Mouse (Mus musculus): ENCODE measurements at regions not wholly inside any gene's neighbourhood (a gene's known extent, or its start where the extent isn't known, plus 50 kb on each side); places are given as distances from the start of the nearest gene placed in this dataset.

- no peaks in the 10 kb centered on the region for H3K4me1 ChIP-seq (ENCODE audit: control insufficient read depth, insufficient read depth, insufficient read length, low read length)
- TF ChIP-seq POLR2A (IDR thresholded peaks at IDR 0.05; ENCODE audit: low read depth, low read length) (no peak), CTCF (IDR thresholded peaks at IDR 0.05; ENCODE audit: extremely low read depth, insufficient read length, insufficient replicate concordance, low read depth, low read length) (no peak)
- WGBS, result 78% methylated on average over 12 of the region's 12 CpGs
- no peak overlapping the region for H3K27ac ChIP-seq (ENCODE audit: insufficient read depth, low read depth, low read length)
- H3K27me3 ChIP-seq (ENCODE audit: control insufficient read depth, insufficient read depth, low read length), result no peaks in the 10 kb centered on the region
- H3K36me3 ChIP-seq (ENCODE audit: control insufficient read depth, insufficient read depth, low read length), result no peaks in the 10 kb centered on the region
- H3K4me3 ChIP-seq (ENCODE audit: low read depth, low read length), result no peak overlapping the region
These were observed 161.9 kb downstream of the Trim52 start for GRCm38 (mm10) chr14:106267679-106268561.

GRCm38 (mm10) chr14:106269680-106270079 is 163.7 kb downstream of the Trim52 start:
- WGBS, result 64% methylated on average over 6 of the region's 6 CpGs
- H3K27me3 ChIP-seq (ENCODE audit: control insufficient read depth, insufficient read depth, low read length), result no peaks in the 10 kb centered on the region
- TF ChIP-seq POLR2A (IDR thresholded peaks at IDR 0.05; ENCODE audit: low read depth, low read length) (no peak), CTCF (IDR thresholded peaks at IDR 0.05; ENCODE audit: extremely low read depth, insufficient read length, insufficient replicate concordance, low read depth, low read length) (no peak)
- no peaks in the 10 kb centered on the region for H3K4me1 ChIP-seq (ENCODE audit: control insufficient read depth, insufficient read depth, insufficient read length, low read length)
- no peaks in the 10 kb centered on the region for H3K36me3 ChIP-seq (ENCODE audit: control insufficient read depth, insufficient read depth, low read length)
- no peak overlapping the region for H3K4me3 ChIP-seq (ENCODE audit: low read depth, low read length)
- H3K27ac ChIP-seq (ENCODE audit: insufficient read depth, low read depth, low read length), result no peak overlapping the region

DNA sequence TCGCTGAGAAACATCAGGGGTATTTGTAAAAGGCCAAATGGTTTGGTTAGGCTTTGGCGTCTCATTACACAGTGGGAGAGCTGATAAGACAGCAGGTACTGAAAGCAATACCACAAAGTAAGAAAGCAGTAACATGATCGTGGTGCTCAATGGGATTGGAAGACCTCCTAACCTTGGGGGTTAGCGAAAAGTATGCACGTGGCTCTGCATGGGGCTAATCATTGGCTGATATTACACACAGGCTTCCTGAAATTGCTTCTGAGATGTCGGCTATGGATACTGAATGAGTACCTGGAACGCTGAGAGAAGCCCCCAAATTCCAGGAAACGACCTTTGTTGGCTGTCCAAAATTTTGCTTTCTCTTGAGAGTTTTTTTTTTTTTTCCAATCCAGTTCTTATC is 207.6 kb downstream of the Trim52 start:
- Histone ChIP-seq H3K36me3 (ENCODE audit: control insufficient read depth, insufficient read depth, low read length) (no peaks in the 10 kb centered on the region), H3K27me3 (ENCODE audit: control insufficient read depth, insufficient read depth, low read length) (no peaks in the 10 kb centered on the region), H3K4me3 (ENCODE audit: low read depth, low read length) (no peak overlapping the region), H3K4me1 (ENCODE audit: control insufficient read depth, insufficient read depth, insufficient read length, low read length) (no peaks in the 10 kb centered on the region), H3K27ac (ENCODE audit: insufficient read depth, low read depth, low read length) (peak overlapping the region; percentile 34; the same call in 1 of the 2 replicates)
- no peak for TF ChIP-seq CTCF (IDR thresholded peaks at IDR 0.05; ENCODE audit: extremely low read depth, insufficient read length, insufficient replicate concordance, low read depth, low read length)
- TF ChIP-seq POLR2A (IDR thresholded peaks at IDR 0.05; ENCODE audit: low read depth, low read length), result no peak
- WGBS, result 53% methylated on average over 8 of the region's 8 CpGs

DNA sequence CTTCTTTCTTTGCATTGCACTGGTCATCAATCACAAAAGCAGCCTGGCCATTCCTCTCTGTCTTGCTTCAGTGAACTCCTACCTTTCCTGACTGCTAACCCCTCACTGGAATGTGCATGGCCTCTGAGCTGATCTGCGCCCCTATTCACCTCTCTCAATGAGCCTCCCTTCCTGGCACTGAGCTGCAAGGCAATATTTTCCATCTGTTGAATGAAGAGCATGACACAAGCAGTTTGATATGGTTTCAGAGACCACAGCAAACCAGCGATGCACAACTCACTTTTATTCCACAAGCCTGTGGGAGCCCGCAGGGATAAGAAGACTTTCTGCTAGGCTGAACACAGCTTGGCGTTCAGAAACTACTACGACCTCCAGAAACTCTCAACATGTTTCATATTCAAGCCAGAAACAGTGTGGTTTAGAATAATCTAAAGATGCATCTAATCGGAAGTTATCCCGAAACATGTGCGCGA is 208.1 kb downstream of the Trim52 start:
- peak overlapping the region; percentile 34; the same call in 1 of the 2 replicates for H3K27ac ChIP-seq (ENCODE audit: insufficient read depth, low read depth, low read length)
- H3K4me1 ChIP-seq (ENCODE audit: control insufficient read depth, insufficient read depth, insufficient read length, low read length), result no peaks in the 10 kb centered on the region
- WGBS, result 80% methylated on average over 9 of the region's 9 CpGs
- H3K4me3 ChIP-seq (ENCODE audit: low read depth, low read length), result no peak overlapping the region
- no peaks in the 10 kb centered on the region for H3K36me3 ChIP-seq (ENCODE audit: control insufficient read depth, insufficient read depth, low read length)
- H3K27me3 ChIP-seq (ENCODE audit: control insufficient read depth, insufficient read depth, low read length), result no peaks in the 10 kb centered on the region
- no peak for TF ChIP-seq POLR2A (IDR thresholded peaks at IDR 0.05; ENCODE audit: low read depth, low read length)

GRCm38 (mm10) chr14:106318767-106319166 is 212.8 kb downstream of the Trim52 start:
- H3K4me1 ChIP-seq (ENCODE audit: control insufficient read depth, insufficient read depth, insufficient read length, low read length), result no peaks in the 10 kb centered on the region
- no peak overlapping the region for H3K27ac ChIP-seq (ENCODE audit: insufficient read depth, low read depth, low read length)
- no peak overlapping the region for H3K4me3 ChIP-seq (ENCODE audit: low read depth, low read length)
- no peak for TF ChIP-seq POLR2A (IDR thresholded peaks at IDR 0.05; ENCODE audit: low read depth, low read length)
- TF ChIP-seq CTCF (IDR thresholded peaks at IDR 0.05; ENCODE audit: extremely low read depth, insufficient read length, insufficient replicate concordance, low read depth, low read length), result no peak
- H3K36me3 ChIP-seq (ENCODE audit: control insufficient read depth, insufficient read depth, low read length), result no peaks in the 10 kb centered on the region
- 12% methylated on average over 5 of the region's 5 CpGs for WGBS
- no peaks in the 10 kb centered on the region for H3K27me3 ChIP-seq (ENCODE audit: control insufficient read depth, insufficient read depth, low read length)

GRCm38 (mm10) chr14:106327653-106328283 is 221.8 kb downstream of the Trim52 start:
- no peak overlapping the region for H3K27ac ChIP-seq (ENCODE audit: insufficient read depth, low read depth, low read length)
- no peaks in the 10 kb centered on the region for H3K27me3 ChIP-seq (ENCODE audit: control insufficient read depth, insufficient read depth, low read length)
- no peaks in the 10 kb centered on the region for H3K36me3 ChIP-seq (ENCODE audit: control insufficient read depth, insufficient read depth, low read length)
- no peak overlapping the region for H3K4me3 ChIP-seq (ENCODE audit: low read depth, low read length)
- WGBS, result 49% methylated on average over 8 of the region's 8 CpGs
- H3K4me1 ChIP-seq (ENCODE audit: control insufficient read depth, insufficient read depth, insufficient read length, low read length), result no peaks in the 10 kb centered on the region
- TF ChIP-seq CTCF (IDR thresholded peaks at IDR 0.05; ENCODE audit: extremely low read depth, insufficient read length, insufficient replicate concordance, low read depth, low read length) (no peak), POLR2A (IDR thresholded peaks at IDR 0.05; ENCODE audit: low read depth, low read length) (no peak)

All from small intestine, adult 2 months (tissue).